Mouse (Mus musculus) heart, postnatal 0 days (tissue): ENCODE data around the gene Irgm2.

Source experiments
- CTCF ChIP-seq: IDR thresholded peaks from 2 replicates; pipeline ENCODE4 v1.5.1; 2016; ENCODE audit warnings: antibody characterized with exemption, control low read depth, low read depth
- EP300 ChIP-seq: IDR thresholded peaks from 2 replicates; pipeline ENCODE4 v1.6.1; 2016; ENCODE audit warnings: antibody characterized with exemption, low read depth

DNA sequence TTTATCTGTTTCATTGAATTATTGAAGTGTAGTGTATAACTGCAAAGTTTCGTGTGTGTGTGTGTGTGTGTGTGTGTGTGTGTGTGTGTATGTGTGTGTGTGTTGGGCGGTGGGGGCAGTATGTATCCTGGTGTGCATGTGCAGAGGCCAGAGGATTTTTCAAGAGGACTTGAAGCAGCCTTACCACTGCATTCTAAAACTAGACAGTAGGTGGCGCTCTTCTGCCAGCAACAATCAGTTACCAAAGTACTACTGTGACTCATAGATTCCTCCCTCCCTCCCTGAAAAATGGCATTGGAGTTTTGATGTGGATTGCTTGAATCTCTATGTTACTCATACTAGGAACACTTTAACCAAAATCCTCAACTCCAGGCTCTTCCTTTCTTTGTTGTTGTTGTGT, 19.9 kb upstream of the Irgm2 start:
- TF ChIP-seq CTCF: peak; percentile 93
- TF ChIP-seq EP300: no peak
